Mouse (Mus musculus) midbrain, embryonic 14.5 days (tissue): ENCODE results near the gene Rasa4. TPM values are rescaled to one million over a fixed set of nuclear protein-coding genes. Genes with fewer than 3 reads are reported as not detected.

Experiments used
- ATAC-seq: fragments of 200-750 bp; cut with Nextera tagmentation; 2 replicates; pipeline ENCODE4 v1.8.0; 2017; ENCODE audit warnings: moderate number of reproducible peaks, moderate library complexity; ENCODE audit not compliant: low FRiP score, low TSS enrichment
- DNase-seq: peaks from one replicate; pipeline ENCODE4 v3.0.0-alpha.2; 2015
- H3K27ac ChIP-seq: fragments of 300-500 bp; sonication (generic); replicated peaks from 2 replicates; pipeline ENCODE4 v1.5.1; 2014; ENCODE audit warnings: mild to moderate bottlenecking, low read depth, low read length, moderate library complexity
- H3K27me3 ChIP-seq: fragments of 300-500 bp; sonication (generic); 2 replicates; pipeline ENCODE4 v1.6.1; 2014; ENCODE audit warnings: low read length, control low read depth, mixed read lengths; ENCODE audit not compliant: control insufficient read depth, insufficient read depth
- H3K36me3 ChIP-seq: fragments of 300-500 bp; sonication (generic); 2 replicates; pipeline ENCODE4 v1.6.1; 2014; ENCODE audit warnings: low read length, control low read depth; ENCODE audit not compliant: control insufficient read depth, insufficient read depth
- H3K4me1 ChIP-seq: fragments of 300-500 bp; sonication (generic); 2 replicates; pipeline ENCODE4 v1.6.1; 2014; ENCODE audit warnings: mild to moderate bottlenecking, antibody characterized with exemption, low read length, control low read depth; ENCODE audit not compliant: control insufficient read depth, insufficient read depth
- H3K4me2 ChIP-seq: fragments of 300-500 bp; sonication (generic); 2 replicates; pipeline ENCODE4 v1.6.1; 2014; ENCODE audit warnings: mild to moderate bottlenecking, low read length, moderate library complexity
- H3K4me3 ChIP-seq: fragments of 300-500 bp; sonication (generic); replicated peaks from 2 replicates; pipeline ENCODE4 v1.5.1; 2014; ENCODE audit warnings: low read depth, low read length
- H3K9ac ChIP-seq: fragments of 300-500 bp; sonication (generic); replicated peaks from 2 replicates; pipeline ENCODE4 v1.6.1; 2014; ENCODE audit warnings: mild to moderate bottlenecking, low read length, moderate library complexity
- H3K9me3 ChIP-seq: fragments of 300-500 bp; sonication (generic); 2 replicates; pipeline ENCODE4 v1.6.1; 2016; ENCODE audit warnings: low read length, control low read depth, mixed read lengths; ENCODE audit not compliant: control insufficient read depth
- WGBS: fragments of 180-500 bp; shearing (Covaris S2); extraction: QIAGEN DNeasy Blood & Tissue Kit; methylation state at CpG from one replicate; pipeline ENCODE4 v1.1.7; 2014; 5-methylcytosine and 5-hydroxymethylcytosine counted together
- polyA plus RNA-seq: library from polyadenylated mRNA; unstranded; fragments of >200 nt; fragmentation: Nextera tagmentation; extraction: Ambion mirVana; gene quantifications from 2 replicates; pipeline ENCODE4 v1.2.1, GENCODE M21; 2014

The Rasa4 gene
- polyA plus RNA-seq: 16.9 and 17.1 TPM in 2 replicates

DNA sequence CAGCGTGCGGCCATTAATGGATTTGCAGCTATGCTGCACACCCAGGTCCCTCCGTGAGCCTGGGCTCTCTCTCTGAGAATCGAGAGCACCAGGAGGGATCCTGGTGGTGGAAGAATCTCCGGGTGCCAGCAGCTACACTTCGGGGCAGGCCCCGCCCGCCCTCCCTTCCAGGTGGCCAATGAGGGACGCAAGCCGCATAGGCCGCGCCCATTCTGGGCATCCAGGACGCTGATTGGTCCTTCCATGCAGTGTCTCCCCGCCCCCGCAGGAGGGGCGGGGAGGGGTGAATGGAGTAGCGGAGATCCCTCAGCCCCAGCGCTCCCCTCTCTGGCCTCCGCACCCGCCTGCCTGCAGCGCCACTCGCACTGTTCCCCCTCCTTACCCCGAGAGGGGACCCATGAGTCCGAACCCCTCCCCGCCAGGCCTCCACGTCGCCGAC lies at the start of gene Rasa4:
Gene Rasa4, plus strand, starts transcription at position 248 of the 439 bp plus-strand sequence.
- DNase-seq: peak; percentile 98
- Histone ChIP-seq H3K27ac (0 out of 2 replicates have a peak within 1 kb of the TSS, but pooled peaks have one; percentile 20), H3K4me2 (peak within 1 kb of the TSS; percentile 90), H3K4me1 (peaks cover 21% of the 10 kb centered on the region), H3K4me3 (peak within 1 kb of the TSS; percentile 62), H3K36me3 (no peaks in the 10 kb centered on the region), H3K9me3 (no peaks in the 10 kb centered on the region), H3K9ac (peak within 1 kb of the TSS; percentile 57), H3K27me3 (no peaks in the 10 kb centered on the region)
- peak; percentile 93 for ATAC-seq
- under 1% methylated on average over 27 of the region's 28 CpGs for WGBS

- Histone ChIP-seq H3K4me2 (no peak overlapping the region), H3K27ac (no peak overlapping the region), H3K4me3 (no peak overlapping the region), H3K9ac (no peak overlapping the region), H3K27me3 (no peaks in the 10 kb centered on the region), H3K4me1 (no peaks in the 10 kb centered on the region), H3K36me3 (peaks cover 28% of the 10 kb centered on the region), H3K9me3 (no peaks in the 10 kb centered on the region)
- DNase-seq: no peak
- no peak for ATAC-seq
- WGBS: 85% methylated on average over 4 of the region's 4 CpGs
These were observed 48.8 kb upstream of the Rasa4 start for GRCm38 (mm10) chr5:136034868-136035267.

DNA sequence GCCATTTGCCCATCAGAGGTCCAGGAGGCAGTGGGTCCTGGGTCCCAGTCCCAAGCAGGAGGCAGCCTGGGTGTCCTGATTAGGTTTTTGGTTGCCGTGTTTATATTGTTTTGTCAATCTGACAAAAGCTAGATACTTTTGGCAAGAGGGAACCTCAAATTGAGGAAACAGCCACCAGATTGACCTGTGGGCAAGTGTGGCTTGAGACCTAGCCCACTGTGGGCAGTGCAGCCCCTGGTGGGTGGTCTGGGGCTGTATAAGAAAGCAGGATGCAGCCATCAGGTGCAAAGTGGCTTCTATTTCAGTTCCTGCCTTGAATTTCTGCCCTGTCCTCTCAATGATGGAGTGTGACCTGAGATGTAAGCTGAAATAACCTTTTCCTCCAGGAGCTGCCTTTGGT lies 48.4 kb upstream of the Rasa4 start:
- Histone ChIP-seq H3K9me3 (no peaks in the 10 kb centered on the region), H3K27me3 (no peaks in the 10 kb centered on the region), H3K36me3 (peaks cover 24% of the 10 kb centered on the region), H3K4me3 (no peak overlapping the region), H3K4me1 (no peaks in the 10 kb centered on the region), H3K27ac (no peak overlapping the region), H3K4me2 (no peak overlapping the region), H3K9ac (no peak overlapping the region)
- WGBS: 92% methylated on average over 1 of the region's 1 CpGs
- ATAC-seq (no peak), DNase-seq (no peak)

- no peak for ATAC-seq
- WGBS: 100% methylated on average over 1 of the region's 1 CpGs
- peaks cover 10% of the 10 kb centered on the region for H3K36me3 ChIP-seq
- H3K4me3 ChIP-seq: no peak overlapping the region
- no peak overlapping the region for H3K27ac ChIP-seq
- no peaks in the 10 kb centered on the region for H3K27me3 ChIP-seq
- no peak for DNase-seq
- no peak overlapping the region for H3K9ac ChIP-seq
- no peaks in the 10 kb centered on the region for H3K9me3 ChIP-seq
- no peaks in the 10 kb centered on the region for H3K4me1 ChIP-seq
- H3K4me2 ChIP-seq: no peak overlapping the region
These were observed 47.0 kb upstream of the Rasa4 start for GRCm38 (mm10) chr5:136036667-136037066.

- Histone ChIP-seq H3K9me3 (no peaks in the 10 kb centered on the region), H3K27me3 (no peaks in the 10 kb centered on the region), H3K4me2 (no peak within 1 kb of the TSS), H3K36me3 (no peaks in the 10 kb centered on the region), H3K4me1 (no peaks in the 10 kb centered on the region), H3K4me3 (no peak within 1 kb of the TSS), H3K27ac (no peak within 1 kb of the TSS), H3K9ac (no peak within 1 kb of the TSS)
- no peak for ATAC-seq
- no peak for DNase-seq
- WGBS: 85% methylated on average over 17 of the region's 17 CpGs
These were observed 45.2 kb upstream of the Rasa4 start, which contains the start of gene Upk3b for GRCm38 (mm10) chr5:136038258-136039214. Upk3b (plus strand) TSS chr5:136038496.

DNA sequence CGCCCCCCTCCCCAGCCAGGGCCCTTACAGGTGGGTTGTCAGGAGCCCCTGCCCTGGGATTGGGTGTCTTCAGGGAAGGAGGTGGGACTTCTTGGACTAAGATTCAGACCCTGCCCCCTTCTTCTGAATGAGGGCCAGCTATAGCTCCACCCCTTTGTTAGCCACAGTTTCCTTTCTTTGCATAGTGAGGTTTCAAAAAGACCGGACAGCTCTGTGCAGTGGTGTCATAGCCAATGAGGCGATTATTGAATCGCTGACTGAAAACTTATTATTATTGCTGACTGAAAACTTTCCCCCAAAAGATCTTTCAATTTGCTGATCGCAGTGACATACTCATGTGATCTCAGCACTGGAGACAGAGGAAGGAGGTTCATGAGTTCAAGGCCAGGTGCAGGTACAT lies 43.5 kb upstream of the Rasa4 start:
- 42% methylated on average over 5 of the region's 5 CpGs for WGBS
- no peak overlapping the region for H3K9ac ChIP-seq
- DNase-seq: no peak
- H3K36me3 ChIP-seq: no peaks in the 10 kb centered on the region
- no peaks in the 10 kb centered on the region for H3K4me1 ChIP-seq
- H3K27me3 ChIP-seq: no peaks in the 10 kb centered on the region
- ATAC-seq: no peak
- no peak overlapping the region for H3K27ac ChIP-seq
- no peak overlapping the region for H3K4me3 ChIP-seq
- H3K4me2 ChIP-seq: no peak overlapping the region
- H3K9me3 ChIP-seq: no peaks in the 10 kb centered on the region

- H3K27me3 ChIP-seq: no peaks in the 10 kb centered on the region
- no peaks in the 10 kb centered on the region for H3K4me1 ChIP-seq
- no peaks in the 10 kb centered on the region for H3K9me3 ChIP-seq
- H3K9ac ChIP-seq: no peak overlapping the region
- WGBS: 44% methylated on average over 2 of the region's 2 CpGs
- H3K4me2 ChIP-seq: no peak overlapping the region
- H3K4me3 ChIP-seq: no peak overlapping the region
- no peak for DNase-seq
- ATAC-seq: no peak
- no peaks in the 10 kb centered on the region for H3K36me3 ChIP-seq
- no peak overlapping the region for H3K27ac ChIP-seq
These were observed 42.5 kb upstream of the Rasa4 start for GRCm38 (mm10) chr5:136041260-136041659.

DNA sequence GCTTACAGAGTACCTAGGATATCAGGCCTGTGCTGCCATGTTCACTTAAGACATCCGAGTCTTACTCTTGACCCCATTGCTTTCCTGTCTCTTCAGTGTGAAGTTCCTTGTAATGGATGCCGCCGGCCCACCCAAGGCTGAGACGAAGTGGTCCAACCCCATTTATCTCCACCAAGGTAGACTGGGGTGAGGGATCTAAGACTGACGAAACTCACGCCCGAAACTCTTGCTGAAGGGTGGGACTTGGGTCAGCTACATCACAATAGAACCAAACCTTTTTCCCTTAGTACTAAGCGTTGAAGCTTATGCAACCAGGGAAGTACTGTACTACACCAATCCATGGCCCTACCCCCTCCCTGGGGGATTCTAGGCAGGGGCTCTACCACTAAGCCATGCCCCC lies 42.0 kb upstream of the Rasa4 start:
- Histone ChIP-seq H3K27me3 (no peaks in the 10 kb centered on the region), H3K27ac (no peak overlapping the region), H3K36me3 (no peaks in the 10 kb centered on the region), H3K9ac (no peak overlapping the region), H3K9me3 (no peaks in the 10 kb centered on the region), H3K4me1 (no peaks in the 10 kb centered on the region), H3K4me3 (no peak overlapping the region), H3K4me2 (no peak overlapping the region)
- ATAC-seq (no peak), DNase-seq (no peak)
- WGBS: 93% methylated on average over 8 of the region's 8 CpGs

- Histone ChIP-seq H3K27ac (no peak overlapping the region), H3K9me3 (no peaks in the 10 kb centered on the region), H3K4me2 (no peak overlapping the region), H3K27me3 (no peaks in the 10 kb centered on the region), H3K4me1 (no peaks in the 10 kb centered on the region), H3K9ac (no peak overlapping the region), H3K36me3 (no peaks in the 10 kb centered on the region), H3K4me3 (no peak overlapping the region)
- WGBS: 77% methylated on average over 13 of the region's 13 CpGs
- DNase-seq (no peak), ATAC-seq (no peak)
These were observed 38.9 kb upstream of the Rasa4 start for GRCm38 (mm10) chr5:136044865-136045264.
